Mouse (Mus musculus): ENCODE results near the gene Mlc1. TPM values are rescaled to one million over a fixed set of nuclear protein-coding genes. Genes with fewer than 3 reads are reported as not detected.

The Mlc1 gene
- polyA plus RNA-seq, 1 experiment from 2014 or later: 8.1 TPM

Other genes with a start within 250 kb of the Mlc1 start
- gene Brd1, start 244.8 kb downstream of the Mlc1 start, polyA plus RNA-seq (2015; fragmentation: Nextera tagmentation; extraction: Ambion mirVana): 26.9 and 29.1 TPM in 2 replicates
- 28.0 and 28.7 TPM in 2 replicates for gene Zbed4, start 227.3 kb downstream of the Mlc1 start, polyA plus RNA-seq (2015; fragmentation: Nextera tagmentation; extraction: Ambion mirVana)
- gene Alg12, start 159.7 kb downstream of the Mlc1 start, polyA plus RNA-seq (2015; fragmentation: Nextera tagmentation; extraction: Ambion mirVana): 7.4 and 7.5 TPM in 2 replicates
- gene Creld2, start 159.4 kb downstream of the Mlc1 start, polyA plus RNA-seq (2015; fragmentation: Nextera tagmentation; extraction: Ambion mirVana): 55.7 and 56.2 TPM in 2 replicates
- gene Pim3, start 116.8 kb downstream of the Mlc1 start, polyA plus RNA-seq (2015; fragmentation: Nextera tagmentation; extraction: Ambion mirVana): 42.0 and 47.6 TPM in 2 replicates
- gene Ttll8, start 24.6 kb downstream of the Mlc1 start, polyA plus RNA-seq (2015; fragmentation: Nextera tagmentation; extraction: Ambion mirVana): not detected in 2 replicates
- gene Mov10l1, start 3.9 kb upstream of the Mlc1 start, polyA plus RNA-seq (2015; fragmentation: Nextera tagmentation; extraction: Ambion mirVana): not detected in 2 replicates
- gene Panx2, start 80.7 kb upstream of the Mlc1 start, polyA plus RNA-seq (2015; fragmentation: Nextera tagmentation; extraction: Ambion mirVana): 4.1 and 4.5 TPM in 2 replicates
- gene Trabd, start 96.1 kb upstream of the Mlc1 start, polyA plus RNA-seq (2015; fragmentation: Nextera tagmentation; extraction: Ambion mirVana): 36.8 and 40.7 TPM in 2 replicates
- 20.2 and 23.9 TPM in 2 replicates for gene Selenoo, start 110.1 kb upstream of the Mlc1 start, polyA plus RNA-seq (2015; fragmentation: Nextera tagmentation; extraction: Ambion mirVana)
- 17.4 and 19.9 TPM in 2 replicates for gene Tubgcp6, start 144.1 kb upstream of the Mlc1 start, polyA plus RNA-seq (2015; fragmentation: Nextera tagmentation; extraction: Ambion mirVana)
- 25.0 and 26.0 TPM in 2 replicates for gene Hdac10, start 149.7 kb upstream of the Mlc1 start, polyA plus RNA-seq (2015; fragmentation: Nextera tagmentation; extraction: Ambion mirVana)
- 8.2 TPM in 2 replicates for gene Mapk12, start 161.7 kb upstream of the Mlc1 start, polyA plus RNA-seq (2015; fragmentation: Nextera tagmentation; extraction: Ambion mirVana)
- 39.8 and 44.2 TPM in 2 replicates for gene Mapk11, start 170.6 kb upstream of the Mlc1 start, polyA plus RNA-seq (2015; fragmentation: Nextera tagmentation; extraction: Ambion mirVana)
- gene Plxnb2, start 201.8 kb upstream of the Mlc1 start, polyA plus RNA-seq (2015; fragmentation: Nextera tagmentation; extraction: Ambion mirVana): 102 and 115 TPM in 2 replicates
- 84.0 and 85.3 TPM in 2 replicates for gene Dennd6b, start 217.5 kb upstream of the Mlc1 start, polyA plus RNA-seq (2015; fragmentation: Nextera tagmentation; extraction: Ambion mirVana)
- 75.7 and 86.6 TPM in 2 replicates for gene Ppp6r2, start 232.5 kb upstream of the Mlc1 start, polyA plus RNA-seq (2015; fragmentation: Nextera tagmentation; extraction: Ambion mirVana)

All from midbrain, embryonic 13.5 days (tissue).